ENCODE assay signal across 9 mouse cellular contexts in the genomic region with DNA sequence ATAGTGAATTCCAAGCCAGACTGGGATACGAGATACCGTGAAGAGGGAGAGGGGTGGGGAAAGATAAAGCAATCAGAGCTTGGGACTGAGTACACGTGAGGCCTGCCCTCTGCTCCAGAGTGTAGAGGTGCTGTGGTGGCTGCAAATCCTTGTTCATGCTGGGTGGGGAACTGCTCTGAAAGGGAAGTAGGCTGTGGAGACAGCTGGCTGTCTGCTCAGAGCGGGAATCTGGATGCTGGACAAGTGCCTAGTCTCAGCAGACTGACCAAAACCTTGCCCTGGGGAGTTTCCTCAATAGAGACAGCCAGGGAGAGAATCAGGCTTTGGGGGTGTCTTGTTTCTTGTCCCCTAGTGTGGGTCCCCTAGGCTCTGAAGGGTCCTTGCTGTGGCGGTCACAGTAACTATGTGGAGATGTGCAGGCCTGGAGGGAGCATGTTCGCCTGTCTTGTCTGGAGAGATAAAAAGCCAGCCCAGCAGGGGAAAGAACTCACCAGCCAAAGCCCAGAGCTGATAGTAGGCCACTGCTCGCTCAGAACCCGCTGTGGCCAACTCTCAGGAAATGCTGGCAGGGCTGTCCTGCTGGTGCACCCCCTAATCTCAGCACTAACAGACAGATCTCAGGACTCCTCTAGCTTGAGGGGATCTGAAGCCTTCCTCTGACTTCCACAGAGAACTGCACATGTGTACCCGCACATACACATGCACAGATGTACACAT. TPM values are rescaled to one million over a fixed set of nuclear protein-coding genes. Genes with fewer than 3 reads are reported as not detected.
DNase-seq lines count a peak whose midpoint lies in the region; ATAC-seq lines count a peak whose summit lies in the region.
"Had no signal": no experiment of that assay in that cellular context is flagged by ENCODE, and none has a peak within 500 bp of the region (broad histone marks: within the 10 kb centered on the region; RNA-seq: fewer than 3 reads in every experiment).

No protein-coding gene starts in this region.

- peaks cover 24% of the 10 kb centered on the region for H3K4me1 ChIP-seq in forebrain, embryonic 14.5 days (ENCODE audit: control insufficient read depth, insufficient read depth, low read length)
- peaks cover 57% of the 10 kb centered on the region for H3K4me1 ChIP-seq in intestine, embryonic 15.5 days (replicated peaks)
- peaks cover 68% of the 10 kb centered on the region for H3K4me1 ChIP-seq in lung, embryonic 16.5 days (replicated peaks; ENCODE audit: control insufficient read depth, insufficient read depth, low read length)

- no peak for ATAC-seq in forebrain, embryonic 14.5 days
- peak; percentile 54 for ATAC-seq in intestine, embryonic 15.5 days
- ATAC-seq in lung, embryonic 16.5 days (ENCODE audit: low read depth), result peak; percentile 10

- H3K9me3 ChIP-seq in forebrain, embryonic 14.5 days (replicated peaks; ENCODE audit: control insufficient read depth, low read length), result no peaks in the 10 kb centered on the region
- no peaks in the 10 kb centered on the region for H3K9me3 ChIP-seq in intestine, embryonic 15.5 days
- no peaks in the 10 kb centered on the region for H3K9me3 ChIP-seq in lung, embryonic 16.5 days (ENCODE audit: control insufficient read depth, low read length)

- no peaks in the 10 kb centered on the region for H3K36me3 ChIP-seq in forebrain, embryonic 14.5 days (ENCODE audit: control insufficient read depth, insufficient read depth, low read length)
- no peaks in the 10 kb centered on the region for H3K36me3 ChIP-seq in intestine, embryonic 15.5 days
- no peaks in the 10 kb centered on the region for H3K36me3 ChIP-seq in lung, embryonic 16.5 days (ENCODE audit: control insufficient read depth, insufficient read depth, low read length)

- no peak overlapping the region for H3K4me2 ChIP-seq in forebrain, embryonic 14.5 days (ENCODE audit: low read length)
- peak overlapping the region; percentile 30 for H3K4me2 ChIP-seq in intestine, embryonic 15.5 days (replicated peaks)
- H3K4me2 ChIP-seq in lung, embryonic 16.5 days (ENCODE audit: low read depth, low read length), result no peak overlapping the region

- no peaks in the 10 kb centered on the region for H3K27me3 ChIP-seq in forebrain, embryonic 14.5 days (replicated peaks; ENCODE audit: control insufficient read depth, insufficient read depth, low read length)
- H3K27me3 ChIP-seq in intestine, embryonic 15.5 days (replicated peaks), result no peaks in the 10 kb centered on the region
- H3K27me3 ChIP-seq in lung, embryonic 16.5 days (ENCODE audit: control insufficient read depth, insufficient read depth, low read depth, low read length), result no peaks in the 10 kb centered on the region

- DNase-seq in adrenal gland, adult 2 months, result peak; percentile 50
- no peak for DNase-seq in adrenal gland, adult 8-10 months
- peak; percentile 70 for DNase-seq in 416B (ENCODE audit: low read depth)
- DNase-seq in forebrain, embryonic 14.5 days (ENCODE audit: low spot score), result no peak
- DNase-seq in layer of hippocampus, adult 8-10 months (ENCODE audit: low spot score in 2 of 2), result no peak
- no peak for DNase-seq in thymus, postnatal 14 days

- no peak overlapping the region for H3K4me3 ChIP-seq in forebrain, embryonic 14.5 days (ENCODE audit: low read depth, low read length)
- no peak overlapping the region for H3K4me3 ChIP-seq in intestine, embryonic 15.5 days (replicated peaks)
- H3K4me3 ChIP-seq in lung, embryonic 16.5 days (ENCODE audit: low read length), result no peak overlapping the region

- H3K9ac ChIP-seq in forebrain, embryonic 14.5 days (ENCODE audit: low read length), result peak overlapping the region; percentile 17; the same call in 1 of the 2 replicates
- H3K9ac ChIP-seq in intestine, embryonic 15.5 days, result 0 out of 2 replicates have a peak overlapping the region, but pooled peaks have one; percentile 6
- H3K9ac ChIP-seq in lung, embryonic 16.5 days (ENCODE audit: low read length), result peak overlapping the region; percentile 10; the same call in 1 of the 2 replicates

- 0 out of 2 replicates have a peak overlapping the region, but pooled peaks have one; percentile 24 for H3K27ac ChIP-seq in forebrain, embryonic 14.5 days (ENCODE audit: low read depth, low read length)
- H3K27ac ChIP-seq in intestine, embryonic 15.5 days, result peak overlapping the region; percentile 94
- H3K27ac ChIP-seq in lung, embryonic 16.5 days (ENCODE audit: low read length), result peak overlapping the region; percentile 88

- WGBS in forebrain, embryonic 14.5 days, result 56% methylated on average over 9 of the region's 9 CpGs
- WGBS in intestine, embryonic 15.5 days, result 34% methylated on average over 9 of the region's 9 CpGs
- WGBS in lung, embryonic 16.5 days, result 29% methylated on average over 9 of the region's 9 CpGs

RNA-seq across cellular contexts. Expression of a gene that starts 3.2 kb away (rescaled TPM):
- total RNA-seq in adrenal gland, adult 2 months (2021), result 1 to 10 TPM; 2.2 to 3.1 TPM
- 8.6 and 10.2 TPM in 2 replicates for polyA plus RNA-seq in adrenal gland, adult 2 months (2012; rRNA removed)
- 1 to 10 TPM; 2.4 to 5.0 (median 4.3) TPM for total RNA-seq in adrenal gland, adult 8-10 months (2022)
- polyA plus RNA-seq in forebrain, embryonic 14.5 days (2014; fragmentation: Nextera tagmentation; extraction: Ambion mirVana), result 44.9 and 67.8 TPM in 2 replicates
- 144 and 146 TPM in 2 replicates for polyA plus RNA-seq in intestine, embryonic 15.5 days (2015; fragmentation: Nextera tagmentation; extraction: Ambion mirVana)
- 130 and 131 TPM in 2 replicates for polyA plus RNA-seq in lung, embryonic 16.5 days (2015; fragmentation: Nextera tagmentation; extraction: Ambion mirVana)
- total RNA-seq in layer of hippocampus, adult 8-10 months (2022), result 1 to 10 TPM in 1 of 4 experiments, under 1 TPM in 3; 0.54 to 1.3 (median 0.88) TPM

RNA-seq across cellular contexts. Expression of a gene that starts 3.3 kb away (rescaled TPM):
- total RNA-seq in adrenal gland, adult 2 months (2021), result 1 to 10 TPM; 5.5 to 6.8 TPM
- polyA plus RNA-seq in adrenal gland, adult 2 months (2012; rRNA removed), result 9.3 and 9.6 TPM in 2 replicates
- 10 to 100 TPM in 2 of 4 experiments, 1 to 10 TPM in 2; 5.1 to 17.0 (median 10.2) TPM for total RNA-seq in adrenal gland, adult 8-10 months (2022)
- 4.4 and 5.7 TPM in 2 replicates for polyA plus RNA-seq in forebrain, embryonic 14.5 days (2014; fragmentation: Nextera tagmentation; extraction: Ambion mirVana)
- 8.3 and 8.9 TPM in 2 replicates for polyA plus RNA-seq in intestine, embryonic 15.5 days (2015; fragmentation: Nextera tagmentation; extraction: Ambion mirVana)
- 4.9 and 5.4 TPM in 2 replicates for polyA plus RNA-seq in lung, embryonic 16.5 days (2015; fragmentation: Nextera tagmentation; extraction: Ambion mirVana)
- total RNA-seq in layer of hippocampus, adult 8-10 months (2022), result 1 to 10 TPM; 4.0 to 5.4 (median 4.2) TPM

RNA-seq across cellular contexts. Expression of a gene that starts 19.6 kb away (rescaled TPM):
- total RNA-seq in adrenal gland, adult 2 months (2021), result 1 to 10 TPM in 1 of 2 experiments, under 1 TPM in 1; 0.59 to 1.0 TPM
- 0.08 TPM in 1 of 2 replicates, not detected in the other for polyA plus RNA-seq in adrenal gland, adult 2 months (2012; rRNA removed)
- total RNA-seq in adrenal gland, adult 8-10 months (2022), result 1 to 10 TPM in 2 of 4 experiments, under 1 TPM in 2; 0.59 to 3.4 (median 1.3) TPM
- polyA plus RNA-seq in forebrain, embryonic 14.5 days (2014; fragmentation: Nextera tagmentation; extraction: Ambion mirVana), result 0.41 and 1.3 TPM in 2 replicates
- 0.26 and 0.38 TPM in 2 replicates for polyA plus RNA-seq in intestine, embryonic 15.5 days (2015; fragmentation: Nextera tagmentation; extraction: Ambion mirVana)
- polyA plus RNA-seq in lung, embryonic 16.5 days (2015; fragmentation: Nextera tagmentation; extraction: Ambion mirVana), result 0.13 and 0.14 TPM in 2 replicates
- 1 to 10 TPM in 3 of 4 experiments, not detected in 1; 1.7 to 2.2 (median 1.9) TPM for total RNA-seq in layer of hippocampus, adult 8-10 months (2022)
- total RNA-seq: hematopoietic stem cell, adult 5-6 weeks had no signal

RNA-seq across cellular contexts. Expression of a gene that starts 19.6 kb away (rescaled TPM):
- total RNA-seq in adrenal gland, adult 2 months (2021), result 10 to 100 TPM; 77.3 to 95.7 TPM
- 171 and 220 TPM in 2 replicates for polyA plus RNA-seq in adrenal gland, adult 2 months (2012; rRNA removed)
- total RNA-seq in adrenal gland, adult 8-10 months (2022), result 100 to 1,000 TPM in 2 of 4 experiments, 10 to 100 TPM in 2; 86.0 to 110 (median 103) TPM
- polyA plus RNA-seq in forebrain, embryonic 14.5 days (2014; fragmentation: Nextera tagmentation; extraction: Ambion mirVana), result 19.2 and 20.7 TPM in 2 replicates
- 135 and 151 TPM in 2 replicates for polyA plus RNA-seq in intestine, embryonic 15.5 days (2015; fragmentation: Nextera tagmentation; extraction: Ambion mirVana)
- polyA plus RNA-seq in lung, embryonic 16.5 days (2015; fragmentation: Nextera tagmentation; extraction: Ambion mirVana), result 79.5 and 87.7 TPM in 2 replicates
- 10 to 100 TPM; 11.4 to 33.5 (median 24.5) TPM for total RNA-seq in layer of hippocampus, adult 8-10 months (2022)

RNA-seq across cellular contexts. Expression of a gene that starts 20.0 kb away (rescaled TPM):
- 1 to 10 TPM; 1.1 to 2.8 TPM for total RNA-seq in adrenal gland, adult 2 months (2021)
- 2.1 and 2.6 TPM in 2 replicates for polyA plus RNA-seq in adrenal gland, adult 2 months (2012; rRNA removed)
- 1 to 10 TPM; 1.2 to 2.5 (median 1.7) TPM for total RNA-seq in adrenal gland, adult 8-10 months (2022)
- 106 and 145 TPM in 2 replicates for polyA plus RNA-seq in forebrain, embryonic 14.5 days (2014; fragmentation: Nextera tagmentation; extraction: Ambion mirVana)
- 307 and 336 TPM in 2 replicates for polyA plus RNA-seq in intestine, embryonic 15.5 days (2015; fragmentation: Nextera tagmentation; extraction: Ambion mirVana)
- polyA plus RNA-seq in lung, embryonic 16.5 days (2015; fragmentation: Nextera tagmentation; extraction: Ambion mirVana), result 312 and 336 TPM in 2 replicates
- 1 to 10 TPM in 2 of 4 experiments, under 1 TPM in 2; 0.12 to 1.6 (median 0.86) TPM for total RNA-seq in layer of hippocampus, adult 8-10 months (2022)

Comparison
In these comparisons a context has a peak if more than half of its experiments do, and no peak if none do; other contexts are left out.
1. DNase-seq: peak in adrenal gland, adult 2 months (single experiment) and 416B (single experiment); none in adrenal gland, adult 8-10 months (single experiment), forebrain, embryonic 14.5 days (single experiment), layer of hippocampus, adult 8-10 months (0 of 2) and thymus, postnatal 14 days (single experiment).
2. H3K27ac ChIP-seq: peak in every context shown above with its lines; median percentile 94 in intestine, embryonic 15.5 days; 88 in lung, embryonic 16.5 days; 24 in forebrain, embryonic 14.5 days.
3. Peak in every context shown above with its lines, with median percentiles within 50 percentile points of each other: H3K9ac ChIP-seq.